Mouse (Mus musculus): Measurements from ENCODE around the gene Dbt.
"Not testable (repeated sequence)": the region's sequence is repeated elsewhere in the genome, so short reads cannot be mapped to it uniquely, and the experiment has no call there.

Gene Dbt

GRCm38 (mm10) chr3:116542070-116542469 is 29.2 kb downstream of the Dbt start:
- no peak for DNase-seq (ENCODE audit: low spot score)

DNA sequence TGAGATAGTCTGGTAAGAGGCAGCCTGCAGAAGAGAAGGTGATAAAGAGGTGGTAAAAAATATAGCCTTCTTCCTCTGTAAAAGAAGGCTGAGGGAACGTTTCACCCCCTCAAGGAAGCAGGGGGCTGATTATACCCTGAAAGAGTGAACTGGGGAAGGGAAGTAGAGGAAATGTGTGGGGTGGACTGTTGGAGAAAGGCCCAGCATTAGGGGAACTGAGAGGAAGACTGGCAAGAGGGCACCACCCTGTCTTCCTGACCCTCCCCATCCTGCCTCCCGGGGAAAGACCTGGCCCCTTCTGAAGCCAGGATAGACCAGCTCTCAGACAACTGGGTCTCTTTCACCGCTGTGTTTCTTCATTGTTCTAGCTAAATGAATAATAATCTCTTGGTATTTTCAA is 29.7 kb downstream of the Dbt start:
- DNase-seq (ENCODE audit: low spot score) = no peak

GRCm38 (mm10) chr3:116547430-116547829 is 34.6 kb downstream of the Dbt start:
- DNase-seq (ENCODE audit: low spot score) = no peak

DNA sequence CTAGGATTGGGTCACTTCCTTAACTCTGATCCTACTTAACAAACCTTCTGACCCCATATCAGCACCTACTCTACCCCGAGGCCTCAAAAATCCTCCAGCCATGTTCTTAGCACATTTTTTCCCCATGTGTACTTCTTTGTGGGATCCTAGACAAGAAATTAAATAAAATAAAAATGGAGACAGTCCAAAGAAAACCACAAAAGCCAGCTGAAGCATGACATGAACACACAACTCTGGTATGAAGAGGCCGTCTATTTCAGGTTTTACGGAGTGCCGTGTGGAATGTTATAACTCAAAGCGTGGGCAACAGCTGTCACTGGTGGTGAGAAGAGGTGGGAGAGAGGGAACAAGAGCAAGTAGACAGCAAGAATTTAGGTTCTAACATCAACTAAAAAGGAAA is 38.5 kb downstream of the Dbt start:
- DNase-seq (ENCODE audit: low spot score) = no peak

GRCm38 (mm10) chr3:116561315-116561714 is 48.4 kb downstream of the Dbt start:
- DNase-seq (ENCODE audit: low spot score) = not testable (repeated sequence)

DNA sequence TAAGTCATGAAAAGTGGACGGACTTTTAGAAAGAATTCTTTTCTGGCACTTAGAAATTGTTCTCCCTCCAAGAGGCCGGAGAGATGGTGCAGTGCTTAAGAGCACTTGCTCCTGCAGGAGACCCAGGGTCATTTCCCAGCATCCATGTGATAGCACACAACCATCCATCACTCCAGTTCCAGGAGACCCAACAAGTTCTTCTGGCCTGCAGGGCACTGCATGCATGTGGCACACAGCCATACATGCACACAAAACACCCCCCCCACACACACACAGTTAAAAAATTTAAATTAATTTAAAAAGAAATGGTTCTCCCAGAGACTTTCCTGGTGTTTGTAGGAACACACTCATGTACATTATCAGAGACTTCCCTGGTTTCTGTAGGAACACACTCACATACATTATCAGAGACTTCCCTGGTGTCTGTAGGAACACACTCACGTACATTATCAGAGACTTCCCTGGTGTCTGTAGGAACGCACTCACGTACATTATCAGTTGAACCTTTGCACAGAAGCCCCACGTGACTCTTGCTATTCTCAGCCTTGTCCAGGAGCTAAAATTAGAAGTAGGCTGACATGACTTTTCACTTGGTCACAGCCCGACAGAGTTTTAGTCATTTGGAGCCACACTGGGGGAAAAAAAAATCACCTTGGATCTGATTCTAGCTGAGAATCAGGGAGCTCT is 49.7 kb downstream of the Dbt start, which contains the start of gene Lrrc39:
TSS of gene Lrrc39 (plus strand) at position 566 of the 687 bp plus-strand sequence.
- DNase-seq (ENCODE audit: low spot score) = no peak

DNA sequence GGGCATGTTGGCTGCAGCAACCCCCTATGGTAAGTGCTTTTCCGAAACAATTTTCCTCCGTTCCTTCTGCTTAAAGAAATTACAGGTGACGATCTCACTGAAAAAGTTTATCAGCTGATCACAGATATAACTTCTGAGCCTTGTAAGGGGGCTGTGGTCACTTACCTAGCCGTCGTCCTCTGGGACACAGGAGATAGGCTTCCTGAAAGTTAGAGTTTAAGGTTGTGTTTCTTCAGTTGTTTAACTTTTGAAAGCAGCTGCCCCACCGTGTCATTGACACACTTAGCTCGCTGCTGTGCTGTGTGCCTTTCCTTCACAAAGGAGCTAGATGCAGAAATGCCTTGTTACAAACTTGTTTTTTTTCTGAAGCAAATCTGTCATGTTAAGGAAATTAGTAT is 50.2 kb downstream of the Dbt start:
- DNase-seq (ENCODE audit: low spot score) = no peak

GRCm38 (mm10) chr3:116570628-116571027 is 57.8 kb downstream of the Dbt start:
- DNase-seq (ENCODE audit: low spot score) = no peak

- DNase-seq (ENCODE audit: low spot score) = no peak
Measured at GRCm38 (mm10) chr3:116577286-116577685, 64.4 kb downstream of the Dbt start.

DNA sequence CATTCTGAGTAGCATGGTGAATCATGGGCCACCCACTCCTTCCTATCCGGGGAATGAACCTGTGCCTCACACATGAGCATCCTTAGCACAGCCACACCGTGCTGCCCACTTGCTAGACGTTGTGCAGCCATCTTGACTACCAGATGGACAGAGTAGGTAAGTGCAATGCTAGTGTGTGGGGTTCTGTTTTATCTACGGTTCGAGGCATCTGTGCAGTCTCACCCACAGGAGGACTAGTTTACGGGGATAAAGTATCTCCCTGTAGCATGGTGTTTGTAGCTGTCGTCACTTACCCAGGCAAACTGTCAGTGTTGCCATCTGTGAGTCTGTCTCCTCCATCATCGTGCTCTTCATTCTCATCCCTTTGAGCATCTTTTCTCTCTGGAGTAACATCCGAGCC is 69.3 kb downstream of the Dbt start:
- DNase-seq (ENCODE audit: low spot score) = no peak

GRCm38 (mm10) chr3:116594076-116594727 is 81.3 kb downstream of the Dbt start:
- DNase-seq (ENCODE audit: low spot score) = no peak

DNA sequence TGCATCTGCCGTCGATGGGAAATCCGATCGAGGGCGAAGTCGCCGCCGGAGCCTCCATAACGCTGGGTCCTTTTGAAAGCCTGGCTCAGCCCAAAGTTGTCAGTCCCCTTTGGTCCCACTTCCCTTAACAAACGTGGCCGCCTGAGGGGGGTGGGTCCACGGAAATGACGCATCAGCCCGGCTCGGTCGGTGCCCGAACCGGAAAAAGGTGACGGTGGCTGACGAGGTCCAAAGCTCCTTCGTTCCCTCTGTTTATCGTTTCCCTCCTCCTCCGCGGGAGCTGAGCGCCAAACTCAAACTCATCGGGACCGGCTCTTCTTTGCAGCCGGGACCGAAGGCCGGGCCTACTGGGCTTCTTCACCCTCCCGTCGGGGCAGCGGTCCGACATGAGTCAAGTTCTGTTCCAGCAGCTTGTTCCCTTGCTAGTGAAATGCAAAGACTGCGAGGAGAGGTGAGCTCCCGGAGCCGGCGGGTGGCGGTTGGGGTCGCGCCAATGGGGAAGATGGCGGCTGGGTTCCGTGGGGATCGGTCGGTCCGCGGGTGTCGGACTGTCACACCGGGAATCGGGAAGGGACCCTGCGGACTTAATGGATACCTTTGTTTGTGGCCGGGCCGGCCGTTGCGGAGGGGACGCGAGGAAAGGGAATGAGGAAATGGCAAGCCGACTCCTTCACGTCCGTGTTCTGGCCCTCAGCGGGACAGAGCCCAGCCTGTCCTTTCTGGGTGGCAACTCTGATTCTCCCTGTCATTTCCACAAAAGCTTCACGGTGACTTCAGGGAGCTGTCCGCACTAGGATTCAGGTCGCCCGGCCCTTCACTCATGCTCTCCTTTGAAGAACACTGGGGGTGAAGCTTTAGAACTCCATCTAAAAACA is 82.1 kb downstream of the Dbt start, which contains the start of gene Sass6:
TSS of gene Sass6 (plus strand) at position 255 of the 875 bp plus-strand sequence.
- DNase-seq (ENCODE audit: low spot score) = peak; percentile 93

DNA sequence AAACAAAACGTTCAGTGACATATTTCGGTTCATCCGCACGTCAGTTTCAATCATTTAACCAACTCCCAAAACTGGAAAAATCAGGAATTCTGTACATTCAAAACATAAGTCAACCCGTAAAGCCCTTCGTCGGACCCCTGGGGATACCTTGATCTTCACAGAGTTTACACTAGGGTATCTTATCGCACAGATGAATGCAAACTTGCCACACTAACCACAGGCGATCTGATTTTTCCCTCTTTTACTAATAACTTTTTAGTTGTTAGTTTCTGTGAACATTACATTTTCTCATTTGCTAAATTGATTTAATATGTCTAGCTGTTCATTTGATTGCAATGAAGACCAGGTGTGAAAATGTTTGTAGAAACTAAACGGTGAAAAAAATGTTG is 82.7 kb downstream of the Dbt start:
- DNase-seq (ENCODE audit: low spot score) = no peak
